Mouse (Mus musculus) left cerebral cortex, adult 18-20 months (tissue): ENCODE data around the gene Ifnl2. TPM values are rescaled to one million over a fixed set of nuclear protein-coding genes. Genes with fewer than 3 reads are reported as not detected.

Source experiments
- DNase-seq, 2 experiments: peaks; one replicate each; pipeline ENCODE4 v3.0.0; 2021 to 2022; ENCODE audit warnings: low spot score in 2 of 2, mixed read lengths in 1 of 2
- total RNA-seq, 2 experiments: library from RNA; stranded (reverse); gene quantifications; 2 replicates each; pipeline ENCODE4 v1.2.3; 2021

Ifnl2 gene
- total RNA-seq, 2 experiments from 2014 or later, result not detected

- no peak for DNase-seq
These were observed 17.9 kb downstream of the Ifnl2 start for GRCm38 (mm10) chr7:28492310-28492709.

GRCm38 (mm10) chr7:28490903-28491302, 19.4 kb downstream of the Ifnl2 start:
- no peak for DNase-seq

GRCm38 (mm10) chr7:28490410-28490809, 19.8 kb downstream of the Ifnl2 start:
- peak; percentile 44 to 50 for DNase-seq

GRCm38 (mm10) chr7:28488030-28488491, 22.2 kb downstream of the Ifnl2 start:
- peak; percentile 54 to 57 for DNase-seq

GRCm38 (mm10) chr7:28484192-28484591, 26.1 kb downstream of the Ifnl2 start:
- DNase-seq, result no peak

- peak; percentile 57 to 72 for DNase-seq
These were observed 27.4 kb downstream of the Ifnl2 start for GRCm38 (mm10) chr7:28482854-28483253.

GRCm38 (mm10) chr7:28478854-28479253, 31.4 kb downstream of the Ifnl2 start:
- DNase-seq, result no peak

- DNase-seq, result no peak
These were observed 32.9 kb downstream of the Ifnl2 start for GRCm38 (mm10) chr7:28477363-28477762.

- DNase-seq, result no peak
These were observed 34.1 kb downstream of the Ifnl2 start for GRCm38 (mm10) chr7:28476191-28476590.

- DNase-seq, result no peak
These were observed 43.0 kb downstream of the Ifnl2 start for GRCm38 (mm10) chr7:28467213-28467751.

- no peak for DNase-seq
These were observed 43.5 kb downstream of the Ifnl2 start for GRCm38 (mm10) chr7:28466721-28467212.

GRCm38 (mm10) chr7:28464416-28465212, 45.6 kb downstream of the Ifnl2 start:
- DNase-seq, result peak; percentile 88 to 92

- no peak for DNase-seq
These were observed 47.5 kb downstream of the Ifnl2 start for GRCm38 (mm10) chr7:28462769-28463168.

- DNase-seq, result no peak
These were observed 49.9 kb downstream of the Ifnl2 start for GRCm38 (mm10) chr7:28460361-28460760.

Other genes starting within 250 kb of the Ifnl2 start
- gene Eid2, start 242.6 kb downstream of the Ifnl2 start, total RNA-seq, result 10 to 100 TPM; 62.3 to 65.2 TPM
- gene Eid2b, start 232.7 kb downstream of the Ifnl2 start, total RNA-seq, result 10 to 100 TPM; 30.2 to 30.8 TPM
- under 1 TPM in 1 of 2 experiments, not detected in 1; 0.44 TPM for gene Selenov, start 219.3 kb downstream of the Ifnl2 start, total RNA-seq
- 1 to 10 TPM; 1.5 to 1.6 TPM for gene Dll3, start 208.2 kb downstream of the Ifnl2 start, total RNA-seq
- 10 to 100 TPM; 36.8 to 43.2 TPM for gene Timm50, start 198.4 kb downstream of the Ifnl2 start, total RNA-seq
- gene Supt5, start 171.7 kb downstream of the Ifnl2 start, total RNA-seq, result 100 to 1,000 TPM; 116 TPM
- 100 to 1,000 TPM; 462 to 497 TPM for gene Rps16, start 159.8 kb downstream of the Ifnl2 start, total RNA-seq
- 1 to 10 TPM; 4.8 to 5.2 TPM for gene Plekhg2, start 137.9 kb downstream of the Ifnl2 start, total RNA-seq
- 1 to 10 TPM; 1.4 to 2.3 TPM for gene Zfp36, start 130.2 kb downstream of the Ifnl2 start, total RNA-seq
- 10 to 100 TPM; 20.3 to 22.0 TPM for gene Med29, start 117.7 kb downstream of the Ifnl2 start, total RNA-seq
- 10 to 100 TPM; 54.8 to 59.0 TPM for gene Paf1, start 117.5 kb downstream of the Ifnl2 start, total RNA-seq
- 1 to 10 TPM; 1.4 to 1.5 TPM for gene Gmfg, start 73.0 kb downstream of the Ifnl2 start, total RNA-seq
- 10 to 100 TPM; 93.0 to 96.9 TPM for gene Lrfn1, start 58.5 kb downstream of the Ifnl2 start, total RNA-seq
- not detected for gene Ifnl3, start 12.4 kb upstream of the Ifnl2 start, total RNA-seq
- gene Sycn, start 30.4 kb upstream of the Ifnl2 start, total RNA-seq, result not detected
- gene Nccrp1, start 36.8 kb upstream of the Ifnl2 start, total RNA-seq, result under 1 TPM in 1 of 2 experiments, not detected in 1; 0.28 TPM
- gene Samd4b, start 87.7 kb upstream of the Ifnl2 start, total RNA-seq, result 10 to 100 TPM; 67.8 to 80.1 TPM
- 1 to 10 TPM; 8.6 to 8.8 TPM for gene Pak4, start 87.7 kb upstream of the Ifnl2 start, total RNA-seq
- 1 to 10 TPM; 2.2 to 2.4 TPM for gene Acp7, start 120.9 kb upstream of the Ifnl2 start, total RNA-seq
- 10 to 100 TPM; 24.6 TPM for gene Fbxo27, start 182.4 kb upstream of the Ifnl2 start, total RNA-seq
- 1 to 10 TPM; 1.9 to 2.3 TPM for gene Fbxo17, start 206.3 kb upstream of the Ifnl2 start, total RNA-seq
- gene Mrps12, start 231.4 kb upstream of the Ifnl2 start, total RNA-seq, result 10 to 100 TPM; 62.8 to 71.0 TPM
- 10 to 100 TPM; 11.0 to 11.6 TPM for gene Sars2, start 231.5 kb upstream of the Ifnl2 start, total RNA-seq
- gene Ccer2, start 245.7 kb upstream of the Ifnl2 start, total RNA-seq, result 1 to 10 TPM; 1.1 to 2.9 TPM